10 mouse cellular contexts compared by ENCODE assay signal in genomic region chr10:23671494-23671893, GRCm38 (mm10).
DNase-seq lines count a peak whose midpoint lies in the region; ATAC-seq and TF ChIP-seq lines count a peak whose summit lies in the region.
"Had no signal": no experiment of that assay in that cellular context is flagged by ENCODE, and none has a peak within 500 bp of the region (broad histone marks: within the 10 kb centered on the region; RNA-seq: fewer than 3 reads in every experiment).

No protein-coding gene starts in this region.

- no peak for TF ChIP-seq EP300 in liver, postnatal 0 days (IDR thresholded peaks at IDR 0.05; ENCODE audit: low read depth)

- H3K4me1 ChIP-seq in midbrain, embryonic 14.5 days (ENCODE audit: control insufficient read depth, insufficient read depth, low read length): peaks cover 11% of the 10 kb centered on the region; the same call in 1 of the 2 replicates
- peaks cover 6% of the 10 kb centered on the region; the same call in 1 of the 2 replicates for H3K4me1 ChIP-seq in midbrain, embryonic 16.5 days (ENCODE audit: control insufficient read depth, insufficient read depth, low read length)
- H3K4me1 ChIP-seq in liver, postnatal 0 days (ENCODE audit: insufficient read depth): no peaks in the 10 kb centered on the region
- H3K4me1 ChIP-seq: lung, embryonic 15.5 days had no signal

- no peak overlapping the region for H3K4me2 ChIP-seq in midbrain, embryonic 14.5 days (ENCODE audit: low read length)
- no peak overlapping the region for H3K4me2 ChIP-seq in midbrain, embryonic 16.5 days (ENCODE audit: low read length)
- H3K4me2 ChIP-seq in liver, postnatal 0 days (ENCODE audit: low read depth, low read length): no peak overlapping the region
- H3K4me2 ChIP-seq: heart, embryonic 15.5 days; lung, embryonic 15.5 days had no signal

- no peak for ATAC-seq in midbrain, embryonic 14.5 days (ENCODE audit: low FRiP score, low TSS enrichment)
- no peak for ATAC-seq in midbrain, embryonic 16.5 days
- no peak for ATAC-seq in liver, postnatal 0 days

- H3K4me3 ChIP-seq in midbrain, embryonic 14.5 days (replicated peaks; ENCODE audit: low read depth, low read length): no peak overlapping the region
- H3K4me3 ChIP-seq in midbrain, embryonic 16.5 days (ENCODE audit: low read depth, low read length): no peak overlapping the region
- no peak overlapping the region for H3K4me3 ChIP-seq in liver, postnatal 0 days (ENCODE audit: low read depth, low read length)
- H3K4me3 ChIP-seq: heart, embryonic 15.5 days; lung, embryonic 15.5 days had no signal

- H3K36me3 ChIP-seq in midbrain, embryonic 14.5 days (ENCODE audit: control insufficient read depth, insufficient read depth, low read length): no peaks in the 10 kb centered on the region
- no peaks in the 10 kb centered on the region for H3K36me3 ChIP-seq in midbrain, embryonic 16.5 days (ENCODE audit: control insufficient read depth, insufficient read depth, low read length)
- no peaks in the 10 kb centered on the region for H3K36me3 ChIP-seq in liver, postnatal 0 days (replicated peaks; ENCODE audit: insufficient read depth, low read length)
- H3K36me3 ChIP-seq: heart, embryonic 15.5 days; lung, embryonic 15.5 days had no signal

- H3K9me3 ChIP-seq in midbrain, embryonic 14.5 days (ENCODE audit: control insufficient read depth, low read length): no peaks in the 10 kb centered on the region
- no peaks in the 10 kb centered on the region for H3K9me3 ChIP-seq in midbrain, embryonic 16.5 days (replicated peaks; ENCODE audit: control insufficient read depth, low read length, poor library complexity, severe bottlenecking)
- no peaks in the 10 kb centered on the region for H3K9me3 ChIP-seq in liver, postnatal 0 days (ENCODE audit: low read length)
- H3K9me3 ChIP-seq: heart, embryonic 15.5 days; lung, embryonic 15.5 days had no signal

- peak; percentile 48 for DNase-seq in gastrocnemius, adult 18-20 months (ENCODE audit: low spot score)
- no peak for DNase-seq in gastrocnemius, postnatal 4 days (ENCODE audit: low spot score in 2 of 2)
- peak; percentile 18 for DNase-seq in midbrain, embryonic 14.5 days
- DNase-seq in c-Kit-positive CD71-positive TER-119-negative erythroid progenitor cells, embryonic 14.5 days (ENCODE audit: low read depth): peak; percentile 4
- DNase-seq in liver, postnatal 0 days: peak; percentile 31
- no peak for DNase-seq in Muller cell, postnatal 12 days (ENCODE audit: inconsistent ontology term)
- no peak for DNase-seq in urinary bladder, postnatal 4 days (ENCODE audit: low spot score in 2 of 2)

- 32% methylated on average over 8 of the region's 8 CpGs for WGBS in midbrain, embryonic 14.5 days
- WGBS in midbrain, embryonic 16.5 days: 29% methylated on average over 8 of the region's 8 CpGs
- WGBS in liver, postnatal 0 days (ENCODE audit: insufficient replicate concordance): 28% methylated on average over 8 of the region's 8 CpGs

- no peaks in the 10 kb centered on the region for H3K27me3 ChIP-seq in midbrain, embryonic 14.5 days (ENCODE audit: control insufficient read depth, insufficient read depth, low read length)
- no peaks in the 10 kb centered on the region for H3K27me3 ChIP-seq in midbrain, embryonic 16.5 days (ENCODE audit: control insufficient read depth, insufficient read depth, low read depth, low read length)
- no peaks in the 10 kb centered on the region for H3K27me3 ChIP-seq in liver, postnatal 0 days (ENCODE audit: insufficient read depth, low read length)
- H3K27me3 ChIP-seq: heart, embryonic 15.5 days; lung, embryonic 15.5 days had no signal

- H3K27ac ChIP-seq in midbrain, embryonic 14.5 days (replicated peaks; ENCODE audit: low read depth, low read length): no peak overlapping the region
- H3K27ac ChIP-seq in midbrain, embryonic 16.5 days (ENCODE audit: low read length): no peak overlapping the region
- no peak overlapping the region for H3K27ac ChIP-seq in liver, postnatal 0 days (ENCODE audit: low read depth)
- H3K27ac ChIP-seq: heart, embryonic 15.5 days; lung, embryonic 15.5 days had no signal

- H3K9ac ChIP-seq in midbrain, embryonic 14.5 days (replicated peaks; ENCODE audit: low read length): no peak overlapping the region
- H3K9ac ChIP-seq in midbrain, embryonic 16.5 days (ENCODE audit: low read depth, low read length): no peak overlapping the region
- H3K9ac ChIP-seq in liver, postnatal 0 days (replicated peaks): no peak overlapping the region
- H3K9ac ChIP-seq: heart, embryonic 15.5 days; lung, embryonic 15.5 days had no signal

- peak; percentile 53 for TF ChIP-seq CTCF in liver, postnatal 0 days (IDR thresholded peaks at IDR 0.05; ENCODE audit: low read depth)

Comparison
In these comparisons a context has a peak if more than half of its experiments do, and no peak if none do; other contexts are left out.
1. DNase-seq: peak in gastrocnemius, adult 18-20 months (single experiment), midbrain, embryonic 14.5 days (single experiment), c-Kit-positive CD71-positive TER-119-negative erythroid progenitor cells, embryonic 14.5 days (single experiment) and liver, postnatal 0 days (single experiment); none in gastrocnemius, postnatal 4 days (0 of 2), Muller cell, postnatal 12 days (single experiment) and urinary bladder, postnatal 4 days (0 of 2).